Mouse (Mus musculus) liver, embryonic 14.5 days (tissue): Measurements from ENCODE around the gene Gm136. TPM values are rescaled to one million over a fixed set of nuclear protein-coding genes. Genes with fewer than 3 reads are reported as not detected.

ENCODE experiments used
- ATAC-seq: fragments of 200-750 bp; cut with Nextera tagmentation; 2 replicates; pipeline ENCODE4 v1.8.0; 2017; ENCODE audit warnings: moderate number of reproducible peaks, mild to moderate bottlenecking, moderate library complexity; ENCODE audit not compliant: insufficient read depth
- DNase-seq, 3 experiments: peaks; one replicate each; pipeline ENCODE4 v3.0.0-alpha.2; 2012 to 2013; ENCODE audit warnings: low read depth in 3 of 3, low spot score in 3 of 3
- H3K27ac ChIP-seq: fragments of 300-500 bp; sonication (generic); 2 replicates; pipeline ENCODE4 v1.5.1; 2014; ENCODE audit warnings: moderate library complexity, mild to moderate bottlenecking, control low read depth, inconsistent platforms
- H3K27me3 ChIP-seq: fragments of 300-500 bp; sonication (generic); 2 replicates; pipeline ENCODE4 v1.6.1; 2014; ENCODE audit warnings: mild to moderate bottlenecking, low read length, moderate library complexity; ENCODE audit not compliant: control insufficient read depth, insufficient read depth
- H3K36me3 ChIP-seq: fragments of 300-500 bp; sonication (generic); replicated peaks from 2 replicates; pipeline ENCODE4 v1.6.1; 2014; ENCODE audit warnings: low read depth; ENCODE audit not compliant: control insufficient read depth, insufficient read depth
- H3K4me1 ChIP-seq, 2 experiments: fragments of 200-500 bp in 1 of 2; fragments of 300-500 bp in 1 of 2; sonication (generic) in 1 of 2; replicated peaks; 2 replicates each; pipeline ENCODE4 v1.6.1; 2012 to 2014; ENCODE audit warnings: antibody characterized with exemption in 1 of 2, inconsistent platforms in 1 of 2, low read length in 1 of 2; ENCODE audit not compliant: control insufficient read depth in 2 of 2, insufficient read depth in 2 of 2
- H3K4me2 ChIP-seq: fragments of 300-500 bp; sonication (generic); 2 replicates; pipeline ENCODE4 v1.6.1; 2014; ENCODE audit warnings: low read depth, mild to moderate bottlenecking, control low read depth, moderate library complexity
- H3K4me3 ChIP-seq, 2 experiments: fragments of 200-500 bp in 1 of 2; fragments of 300-500 bp in 1 of 2; sonication (generic) in 1 of 2; 2 replicates each; pipeline ENCODE4 v1.5.1; 2012 to 2014; ENCODE audit warnings: low read depth in 2 of 2, low read length in 2 of 2, mild to moderate bottlenecking in 2 of 2, control low read depth in 1 of 2, inconsistent platforms in 1 of 2, moderate library complexity in 1 of 2; ENCODE audit not compliant: insufficient read depth in 1 of 2
- H3K9ac ChIP-seq: fragments of 300-500 bp; sonication (generic); replicated peaks from 2 replicates; pipeline ENCODE4 v1.6.1; 2014; ENCODE audit warnings: mild to moderate bottlenecking, control low read depth, moderate library complexity
- H3K9me3 ChIP-seq: fragments of 300-500 bp; sonication (generic); 2 replicates; pipeline ENCODE4 v1.6.1; 2016; ENCODE audit warnings: low read length, mixed read lengths; ENCODE audit not compliant: control insufficient read depth
- CTCF ChIP-seq: IDR thresholded peaks from 2 replicates; pipeline ENCODE4 v1.5.1; 2016; ENCODE audit warnings: antibody characterized with exemption, low read depth, control low read depth
- EP300 ChIP-seq: IDR thresholded peaks from 2 replicates; pipeline ENCODE4 v1.6.1; 2016; ENCODE audit warnings: antibody characterized with exemption, low read depth
- WGBS: fragments of 180-500 bp; shearing (Covaris S2); extraction: QIAGEN DNeasy Blood & Tissue Kit; methylation state at CpG from one replicate; pipeline ENCODE4 v1.1.7; 2014; ENCODE audit not compliant: insufficient replicate concordance; 5-methylcytosine and 5-hydroxymethylcytosine counted together
- polyA plus RNA-seq, 2 experiments: library from polyadenylated mRNA; depleted of rRNA in 1 of 2; stranded (reverse) in 1 of 2; unstranded in 1 of 2; fragments of >200 nt; fragmentation: Nextera tagmentation in 1 of 2; extraction: Ambion mirVana in 1 of 2; gene quantifications; 2 replicates each; pipeline versions ENCODE4 v1.2.1 to v1.2.3; 2012 to 2014

Gene Gm136
- polyA plus RNA-seq, 2 experiments: not detected

GRCm38 (mm10) chr4:34708127-34708526 is 47.9 kb downstream of the Gm136 start:
- no peak for ATAC-seq
- H3K27me3 ChIP-seq: no peaks in the 10 kb centered on the region
- no peak overlapping the region for H3K4me3 ChIP-seq
- H3K4me2 ChIP-seq: no peak overlapping the region
- TF ChIP-seq EP300: no peak
- TF ChIP-seq CTCF: no peak
- no peak for DNase-seq
- no peaks in the 10 kb centered on the region for H3K4me1 ChIP-seq
- no peaks in the 10 kb centered on the region for H3K9me3 ChIP-seq
- 65% methylated on average over 3 of the region's 3 CpGs for WGBS
- H3K9ac ChIP-seq: no peak overlapping the region
- H3K27ac ChIP-seq: no peak overlapping the region
- H3K36me3 ChIP-seq: no peaks in the 10 kb centered on the region

- 62% methylated on average over 3 of the region's 3 CpGs for whole genome bisulfite sequencing
- no peak overlapping the region for H3K27ac ChIP-seq
- ATAC-seq (no peak), DNase-seq (no peak)
- H3K27me3 ChIP-seq: no peaks in the 10 kb centered on the region
- no peak overlapping the region for H3K9ac ChIP-seq
- H3K9me3 ChIP-seq: no peaks in the 10 kb centered on the region
- H3K4me1 ChIP-seq: no peaks in the 10 kb centered on the region
- H3K4me3 ChIP-seq: no peak overlapping the region
- no peak overlapping the region for H3K4me2 ChIP-seq
- H3K36me3 ChIP-seq: no peaks in the 10 kb centered on the region
- TF ChIP-seq EP300 (no peak), CTCF (no peak)
Observed at GRCm38 (mm10) chr4:34707248-34707647, 48.8 kb downstream of the Gm136 start.

- WGBS: 51% methylated on average over 4 of the region's 4 CpGs
- no peak for ATAC-seq
- Histone ChIP-seq H3K36me3 (no peaks in the 10 kb centered on the region), H3K27ac (no peak overlapping the region), H3K27me3 (no peaks in the 10 kb centered on the region), H3K4me2 (no peak overlapping the region), H3K9ac (no peak overlapping the region), H3K4me3 (no peak overlapping the region), H3K4me1 (no peaks in the 10 kb centered on the region), H3K9me3 (no peaks in the 10 kb centered on the region)
- no peak for DNase-seq
- TF ChIP-seq CTCF (peak; percentile 4; the same call in 1 of the 2 replicates), EP300 (no peak)
Observed at GRCm38 (mm10) chr4:34703029-34703428, 53.0 kb downstream of the Gm136 start.

DNA sequence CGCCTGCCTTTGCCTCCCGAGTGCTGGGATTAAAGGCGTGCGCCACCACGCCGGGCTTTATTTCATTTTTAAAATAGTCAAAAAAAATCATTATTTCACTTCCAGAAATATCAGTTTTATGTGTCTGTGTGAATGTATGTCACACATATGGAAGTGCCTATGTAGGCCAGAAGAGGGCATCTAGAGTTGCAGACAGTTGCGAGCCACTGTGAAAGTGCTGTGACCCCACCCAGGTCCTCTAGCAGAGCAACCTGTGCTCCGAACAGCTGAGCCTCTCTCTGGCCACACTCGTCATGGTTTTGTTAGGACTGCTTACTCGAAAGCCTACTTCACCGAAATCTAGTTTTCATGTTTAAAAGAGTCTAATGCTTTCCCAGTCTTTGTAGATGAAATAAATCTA is 53.8 kb downstream of the Gm136 start:
- Histone ChIP-seq H3K4me1 (no peaks in the 10 kb centered on the region), H3K4me3 (no peak overlapping the region), H3K27me3 (no peaks in the 10 kb centered on the region), H3K27ac (no peak overlapping the region), H3K9me3 (no peaks in the 10 kb centered on the region), H3K9ac (no peak overlapping the region), H3K36me3 (no peaks in the 10 kb centered on the region), H3K4me2 (no peak overlapping the region)
- TF ChIP-seq CTCF (no peak), EP300 (no peak)
- WGBS: 85% methylated on average over 11 of the region's 11 CpGs
- ATAC-seq: no peak
- no peak for DNase-seq

- ATAC-seq (no peak), DNase-seq (peak; percentile 22 to 39 (median 33))
- H3K4me2 ChIP-seq: no peak overlapping the region
- peak; percentile 83 for TF ChIP-seq CTCF
- TF ChIP-seq EP300: no peak
- WGBS: 50% methylated on average over 5 of the region's 5 CpGs
- no peak overlapping the region for H3K4me3 ChIP-seq
- H3K36me3 ChIP-seq: no peaks in the 10 kb centered on the region
- H3K4me1 ChIP-seq: no peaks in the 10 kb centered on the region
- no peaks in the 10 kb centered on the region for H3K9me3 ChIP-seq
- no peak overlapping the region for H3K9ac ChIP-seq
- H3K27ac ChIP-seq: no peak overlapping the region
- no peaks in the 10 kb centered on the region for H3K27me3 ChIP-seq
Observed at GRCm38 (mm10) chr4:34701528-34701927, 54.5 kb downstream of the Gm136 start.

Other genes starting within 250 kb of the Gm136 start
- gene Akirin2, start 205.3 kb downstream of the Gm136 start, polyA plus RNA-seq (2012; rRNA removed): 16.1 and 27.4 TPM in 2 replicates
- gene Akirin2, start 205.3 kb downstream of the Gm136 start, polyA plus RNA-seq (2014; fragmentation: Nextera tagmentation; extraction: Ambion mirVana): 19.7 and 23.8 TPM in 2 replicates
- gene Orc3, start 141.3 kb downstream of the Gm136 start, polyA plus RNA-seq (2012; rRNA removed): 14.7 and 21.9 TPM in 2 replicates
- gene Orc3, start 141.3 kb downstream of the Gm136 start, polyA plus RNA-seq (2014; fragmentation: Nextera tagmentation; extraction: Ambion mirVana): 45.0 and 48.8 TPM in 2 replicates
- 9.9 and 17.4 TPM in 2 replicates for gene Rars2, start 141.3 kb downstream of the Gm136 start, polyA plus RNA-seq (2012; rRNA removed)
- 23.5 and 28.4 TPM in 2 replicates for gene Rars2, start 141.3 kb downstream of the Gm136 start, polyA plus RNA-seq (2014; fragmentation: Nextera tagmentation; extraction: Ambion mirVana)
- 5.1 and 8.3 TPM in 2 replicates for gene Slc35a1, start 68.8 kb downstream of the Gm136 start, polyA plus RNA-seq (2012; rRNA removed)
- gene Slc35a1, start 68.8 kb downstream of the Gm136 start, polyA plus RNA-seq (2014; fragmentation: Nextera tagmentation; extraction: Ambion mirVana): 9.4 and 10.0 TPM in 2 replicates
- gene Cfap206, start 26.1 kb downstream of the Gm136 start, polyA plus RNA-seq (2012; rRNA removed): not detected in 2 replicates
- gene Cfap206, start 26.1 kb downstream of the Gm136 start, polyA plus RNA-seq (2014; fragmentation: Nextera tagmentation; extraction: Ambion mirVana): not detected in 2 replicates
- 4.0 and 8.5 TPM in 2 replicates for gene Smim8, start 22.2 kb upstream of the Gm136 start, polyA plus RNA-seq (2012; rRNA removed)
- 26.4 and 30.6 TPM in 2 replicates for gene Smim8, start 22.2 kb upstream of the Gm136 start, polyA plus RNA-seq (2014; fragmentation: Nextera tagmentation; extraction: Ambion mirVana)
- 1.7 and 2.5 TPM in 2 replicates for gene Zfp292, start 126.7 kb upstream of the Gm136 start, polyA plus RNA-seq (2012; rRNA removed)
- gene Zfp292, start 126.7 kb upstream of the Gm136 start, polyA plus RNA-seq (2014; fragmentation: Nextera tagmentation; extraction: Ambion mirVana): 4.7 and 4.9 TPM in 2 replicates
- not detected in 2 replicates for gene Cga, start 137.5 kb upstream of the Gm136 start, polyA plus RNA-seq (2012; rRNA removed)
- gene Cga, start 137.5 kb upstream of the Gm136 start, polyA plus RNA-seq (2014; fragmentation: Nextera tagmentation; extraction: Ambion mirVana): not detected in 2 replicates